Mouse (Mus musculus): Measurements from ENCODE around the gene Arnt2.
A peak's percentile ranks its signal among the peaks of the same experiment; 100 is the strongest.

Gene Arnt2

DNA sequence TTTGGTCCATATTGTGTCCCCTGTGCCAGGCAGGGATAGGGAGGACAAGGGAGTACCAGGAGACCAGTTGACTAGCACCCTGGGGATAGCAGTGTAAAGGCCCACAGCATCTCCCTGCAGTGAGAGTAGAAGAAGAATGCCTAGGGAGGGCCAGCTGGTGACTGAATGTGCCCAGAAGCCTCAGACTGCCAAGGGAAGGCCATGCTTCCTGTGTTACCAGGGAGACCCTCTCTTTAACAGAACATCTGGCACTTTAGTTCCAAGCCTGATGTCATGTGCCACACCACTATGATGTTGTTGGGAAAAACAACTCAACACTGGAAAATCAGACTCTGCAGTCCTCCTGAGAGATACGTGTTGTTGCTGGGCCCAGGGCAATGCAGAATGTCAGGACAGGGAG lies 12.7 kb downstream of the Arnt2 start:
- DNase-seq (ENCODE audit: low spot score in 2 of 2) = no peak

- no peak for DNase-seq (ENCODE audit: low spot score in 2 of 2)
Measured at GRCm38 (mm10) chr7:84396581-84396980, 13.4 kb downstream of the Arnt2 start.

DNA sequence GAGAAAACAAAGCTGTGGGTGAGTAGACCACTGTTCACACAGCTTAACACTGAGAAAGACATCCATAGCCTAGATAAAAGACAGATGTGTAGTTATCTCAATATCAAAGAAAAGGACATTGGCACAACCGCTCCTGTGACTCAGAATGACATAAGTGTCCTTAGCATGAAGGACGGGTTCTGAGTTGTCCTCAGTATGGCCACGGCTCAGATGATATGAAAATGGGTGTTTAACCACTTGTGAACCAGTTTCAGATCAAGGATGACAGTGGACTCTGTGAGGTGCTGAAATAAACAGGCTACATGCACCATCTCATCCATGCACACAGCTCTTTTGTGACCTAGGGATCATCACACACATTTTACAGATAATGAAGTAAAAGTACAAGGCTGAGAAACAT lies 22.1 kb downstream of the Arnt2 start:
- no peak for DNase-seq (ENCODE audit: low spot score in 2 of 2)

DNA sequence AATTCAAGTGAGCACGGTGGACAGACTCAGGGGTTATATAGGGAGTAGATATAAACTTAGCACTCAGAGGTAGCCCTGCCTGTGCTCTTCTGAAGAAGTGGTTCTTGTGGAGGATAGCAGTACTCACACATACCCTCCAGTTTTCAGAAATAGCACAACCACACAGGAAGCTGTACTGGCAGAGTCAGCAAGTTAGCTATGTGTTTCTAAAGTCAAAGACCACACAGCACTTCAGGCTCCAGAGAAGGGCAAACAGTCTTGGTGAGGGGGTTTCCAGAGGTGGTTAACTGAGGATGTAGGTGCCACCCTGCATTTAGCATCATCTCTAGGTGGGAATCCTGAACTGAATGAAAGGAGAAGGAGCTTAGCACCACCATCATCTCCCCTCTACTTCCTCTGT lies 23.5 kb downstream of the Arnt2 start:
- no peak for DNase-seq (ENCODE audit: low spot score in 2 of 2)

DNA sequence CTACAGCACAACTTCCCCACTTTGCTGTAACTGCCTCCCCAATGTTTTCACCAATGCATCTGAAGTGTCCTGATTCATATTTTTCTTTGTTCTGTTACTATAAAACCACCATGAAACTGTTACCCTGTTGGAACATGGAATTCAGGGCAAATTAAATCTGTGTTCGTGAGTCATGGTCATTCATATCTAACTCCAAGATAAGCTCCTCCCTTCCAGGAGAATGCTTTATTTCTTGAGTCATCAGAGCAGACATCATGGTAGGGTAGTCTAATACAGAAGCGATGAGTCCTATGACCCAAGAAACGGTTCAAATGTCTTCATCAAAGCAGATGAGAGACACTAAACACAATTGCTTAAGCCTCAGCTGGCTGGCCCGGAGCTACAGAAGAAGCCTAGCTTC lies 25.2 kb downstream of the Arnt2 start:
- no peak for DNase-seq (ENCODE audit: low spot score in 2 of 2)

- no peak for DNase-seq (ENCODE audit: low spot score in 2 of 2)
Measured at GRCm38 (mm10) chr7:84384086-84384485, 25.9 kb downstream of the Arnt2 start.

DNA sequence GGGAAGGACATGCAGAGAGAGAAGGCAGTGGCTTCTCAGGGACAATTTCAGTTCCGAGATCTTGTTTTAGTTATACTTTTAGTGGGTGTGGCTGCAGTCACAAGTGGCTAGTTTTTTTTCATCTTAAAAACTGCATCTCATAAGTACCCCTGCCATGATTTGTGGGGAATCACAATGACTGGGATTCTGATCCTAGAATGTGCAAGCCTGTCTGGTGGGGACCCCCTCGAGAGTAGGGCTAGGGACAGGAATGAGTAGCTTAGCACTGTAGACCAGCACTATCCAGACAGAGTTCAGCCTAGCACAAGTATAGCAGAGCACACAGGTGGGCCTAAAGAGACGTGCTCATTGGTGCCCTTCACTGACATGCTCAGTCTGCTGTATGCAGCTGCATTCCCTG lies 27.6 kb downstream of the Arnt2 start:
- DNase-seq (ENCODE audit: low spot score in 2 of 2) = no peak

- DNase-seq (ENCODE audit: low spot score in 2 of 2) = no peak
Measured at GRCm38 (mm10) chr7:84380810-84381209, 29.2 kb downstream of the Arnt2 start.

GRCm38 (mm10) chr7:84377330-84377729 lies 32.6 kb downstream of the Arnt2 start:
- no peak for DNase-seq (ENCODE audit: low spot score in 2 of 2)

DNA sequence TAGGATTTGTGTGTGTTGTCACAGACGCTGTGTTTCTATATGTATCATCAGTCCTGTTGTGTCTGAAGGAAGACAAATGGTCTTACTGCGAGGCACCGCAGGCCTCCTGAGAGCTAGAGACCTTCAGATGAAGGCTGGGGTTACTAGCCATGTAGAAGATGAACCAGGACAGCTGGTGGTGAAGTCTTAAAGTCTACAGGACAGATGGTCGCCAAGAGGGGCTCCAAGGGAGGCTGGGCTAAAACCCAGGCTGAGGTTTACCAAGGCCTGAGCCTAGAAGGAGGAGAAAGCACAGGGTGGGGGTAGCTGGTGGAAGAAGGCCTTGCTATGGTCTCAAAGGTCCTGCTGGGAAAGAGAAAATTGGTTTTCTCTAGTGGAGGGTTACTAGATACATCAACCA lies 36.3 kb downstream of the Arnt2 start:
- no peak for DNase-seq (ENCODE audit: low spot score in 2 of 2)

DNA sequence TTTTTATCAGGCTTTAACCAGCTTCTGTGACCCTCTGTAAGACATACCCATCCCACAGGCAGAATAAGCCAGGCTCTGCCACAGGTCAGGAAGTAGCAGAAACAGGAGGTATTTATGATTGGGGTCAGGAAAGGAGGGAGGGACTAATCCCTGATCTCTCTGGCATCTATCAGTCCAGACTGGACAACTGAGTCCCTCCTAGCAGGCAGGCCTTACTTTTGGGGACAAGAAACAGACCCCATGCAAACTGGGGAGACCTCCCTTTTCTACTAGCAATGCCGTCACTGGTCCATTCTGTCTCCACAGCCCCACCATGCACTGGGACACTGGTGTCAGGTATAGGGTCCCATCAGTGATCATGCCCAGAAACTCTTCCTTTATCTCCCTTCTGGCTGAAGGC lies 37.1 kb downstream of the Arnt2 start:
- DNase-seq (ENCODE audit: low spot score in 2 of 2) = no peak

DNA sequence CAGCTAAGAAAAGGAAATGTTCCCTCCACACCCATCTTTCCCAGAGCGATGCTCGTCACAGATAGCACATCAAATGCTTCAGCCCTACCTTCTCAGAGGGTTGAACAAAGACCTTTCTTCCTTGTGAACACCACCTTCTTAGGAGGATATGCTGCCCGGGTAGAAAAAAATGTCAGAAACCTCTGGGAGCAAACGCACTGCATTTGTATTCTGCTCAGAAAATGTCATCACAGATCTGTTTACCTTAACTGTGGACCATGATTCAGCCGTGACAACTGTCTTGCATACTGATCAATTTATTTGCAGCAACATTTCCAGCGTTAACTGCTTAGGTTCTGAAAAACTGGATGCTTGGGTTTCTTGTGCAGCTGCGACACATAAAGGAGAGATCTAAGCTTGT lies 37.7 kb downstream of the Arnt2 start:
- DNase-seq (ENCODE audit: low spot score in 2 of 2) = no peak

DNA sequence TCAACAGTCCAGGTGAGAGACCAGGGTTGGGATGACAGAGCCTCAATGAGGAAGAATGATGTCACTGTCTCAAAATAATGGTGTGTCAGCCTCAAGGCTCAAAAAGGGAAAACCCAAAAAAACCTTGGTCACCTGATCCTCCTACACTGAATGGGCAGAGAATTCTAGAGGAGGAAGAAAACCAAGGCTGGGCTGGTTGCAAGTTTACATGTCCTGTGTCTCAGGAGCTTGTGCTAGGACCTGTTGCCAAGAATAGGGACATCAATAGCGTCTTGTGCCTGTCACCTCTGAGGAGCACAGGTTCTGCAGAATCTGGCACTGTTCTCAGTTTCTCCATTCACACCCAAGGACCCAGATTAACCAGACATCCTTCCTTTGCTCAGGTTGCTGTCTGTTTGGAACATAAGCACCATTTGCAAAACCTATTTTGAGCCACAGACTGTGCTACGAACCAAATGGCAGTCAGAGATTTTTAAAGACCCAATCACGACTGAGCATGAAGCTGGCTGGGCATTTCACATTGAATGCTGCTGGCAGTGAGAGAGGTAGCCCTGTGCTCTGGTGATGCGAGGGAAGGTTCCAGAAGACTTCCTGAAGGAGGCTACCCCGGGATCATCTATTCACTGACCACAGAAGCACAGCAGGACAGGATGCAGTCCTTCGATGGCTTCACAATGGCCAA lies 38.9 kb downstream of the Arnt2 start:
- DNase-seq (ENCODE audit: low spot score in 2 of 2) = no peak

GRCm38 (mm10) chr7:84366251-84366650 lies 43.7 kb downstream of the Arnt2 start:
- DNase-seq (ENCODE audit: low spot score in 2 of 2) = no peak

DNA sequence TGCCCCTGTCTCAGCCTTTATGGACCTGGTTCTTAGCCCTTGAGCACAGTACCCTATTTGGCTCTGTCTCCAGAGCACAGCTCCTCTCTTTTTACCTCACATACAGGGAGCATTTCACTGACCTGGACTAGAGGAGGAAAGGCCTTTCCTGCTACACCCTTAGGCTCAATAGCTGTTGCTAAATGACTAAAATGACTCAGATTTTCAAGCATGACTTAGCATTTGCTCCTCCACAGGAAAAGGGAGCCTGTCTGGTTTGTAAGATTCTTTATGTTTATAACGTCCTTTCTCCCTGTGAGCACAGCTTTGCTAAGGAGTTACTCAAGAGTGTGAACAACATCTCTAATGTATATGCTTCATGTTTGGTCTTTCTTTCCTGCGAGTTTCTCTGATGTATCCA lies 47.3 kb downstream of the Arnt2 start:
- DNase-seq (ENCODE audit: low spot score in 2 of 2) = no peak

DNA sequence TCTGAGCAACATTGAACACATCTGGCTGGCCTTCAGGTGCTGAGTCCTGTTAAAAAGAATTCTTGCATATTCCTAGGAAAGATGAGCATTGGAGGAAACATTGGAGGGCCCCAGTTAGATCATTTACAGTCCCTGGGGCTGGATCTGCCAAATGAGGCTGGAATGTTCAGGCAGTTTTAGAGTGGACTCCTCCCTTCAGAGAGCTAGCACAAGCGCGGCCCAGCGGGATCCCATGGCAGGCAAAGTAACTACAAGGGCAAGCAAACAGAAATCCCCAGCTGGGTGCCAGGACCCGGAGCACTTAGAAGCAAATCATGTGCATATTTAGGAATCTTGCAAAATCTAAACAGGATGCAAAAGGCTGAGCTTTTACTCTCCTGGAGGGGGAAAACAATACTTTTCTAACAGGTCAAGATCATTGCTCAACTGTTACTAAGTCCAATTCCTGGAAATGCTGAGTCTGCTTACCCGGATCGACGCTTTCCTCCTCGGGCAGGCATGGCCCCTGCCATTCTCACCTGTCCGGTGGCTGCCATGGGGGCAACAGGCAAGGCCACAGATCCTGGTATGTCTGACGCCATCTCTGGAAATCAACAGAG lies 48.8 kb downstream of the Arnt2 start:
- DNase-seq (ENCODE audit: low spot score in 2 of 2) = no peak

DNA sequence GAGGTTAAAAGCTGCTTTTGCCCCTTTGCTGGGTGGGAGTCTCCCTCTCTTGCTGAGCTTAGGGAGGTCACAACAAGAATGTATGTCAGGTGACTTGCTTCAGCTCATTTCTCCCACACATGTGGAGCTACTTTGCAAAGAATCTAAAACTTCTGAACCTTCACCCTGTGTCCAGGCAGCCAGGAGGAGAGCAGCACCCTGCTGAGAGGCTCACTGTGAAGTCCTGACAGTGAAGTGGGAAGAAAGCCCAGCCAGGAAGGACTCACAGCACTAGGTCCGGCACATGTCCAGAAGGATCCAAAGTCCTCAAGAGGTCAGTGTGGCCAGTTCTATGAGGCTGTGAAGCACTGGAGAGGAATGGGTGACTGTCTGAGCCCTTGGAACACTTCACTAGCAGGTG lies 51.5 kb downstream of the Arnt2 start:
- DNase-seq (ENCODE audit: low spot score in 2 of 2) = no peak

DNA sequence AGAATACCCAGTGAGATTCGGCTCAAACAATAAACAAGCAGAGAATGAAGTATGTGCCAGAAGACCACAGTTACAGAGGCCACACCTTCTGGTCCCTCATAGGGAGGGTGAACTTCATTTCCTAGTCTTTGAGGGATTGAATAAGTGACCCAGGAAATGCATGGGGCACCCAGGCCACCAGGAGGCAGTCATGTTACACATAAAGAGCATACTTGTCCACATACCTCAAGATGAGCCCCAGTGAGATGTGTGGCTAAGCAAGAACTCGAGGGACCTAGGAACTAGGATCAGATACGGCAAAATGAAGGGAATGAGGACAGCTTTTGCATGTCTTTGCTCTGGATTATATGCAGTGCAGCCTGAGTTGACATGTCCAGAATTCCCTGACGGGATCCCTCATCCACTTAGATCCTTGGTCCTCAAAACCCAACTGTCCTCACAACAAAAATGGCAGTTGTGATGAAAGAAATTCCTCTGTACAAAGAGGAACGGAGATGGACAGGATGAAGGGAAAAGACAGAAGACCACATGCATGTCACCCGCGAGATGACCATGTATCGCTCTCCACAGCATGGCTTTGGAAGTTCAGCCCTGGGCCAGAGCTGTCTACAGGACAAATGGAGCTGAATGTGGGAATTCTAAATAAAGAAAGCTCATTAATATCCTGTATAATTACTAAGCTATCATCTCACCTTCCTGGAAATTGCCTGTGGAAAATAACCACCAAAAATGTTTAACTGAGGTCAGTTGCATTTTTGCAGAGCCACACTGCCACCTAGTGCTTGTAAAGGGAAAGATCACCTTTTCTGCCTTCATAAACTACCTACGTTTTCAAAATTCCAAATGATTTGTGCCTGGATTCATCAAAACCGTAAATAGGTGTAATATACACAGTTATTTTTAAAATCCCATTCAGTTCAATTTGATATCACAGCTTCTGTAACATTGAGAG lies 54.1 kb downstream of the Arnt2 start:
- peak; percentile 52 to 62 for DNase-seq (ENCODE audit: low spot score in 2 of 2)

GRCm38 (mm10) chr7:84354890-84355289 lies 55.1 kb downstream of the Arnt2 start:
- DNase-seq (ENCODE audit: low spot score in 2 of 2) = no peak

- no peak for DNase-seq (ENCODE audit: low spot score in 2 of 2)
Measured at GRCm38 (mm10) chr7:84350529-84350928, 59.4 kb downstream of the Arnt2 start.

GRCm38 (mm10) chr7:84349976-84350375 lies 60.0 kb downstream of the Arnt2 start:
- DNase-seq (ENCODE audit: low spot score in 2 of 2) = no peak

DNA sequence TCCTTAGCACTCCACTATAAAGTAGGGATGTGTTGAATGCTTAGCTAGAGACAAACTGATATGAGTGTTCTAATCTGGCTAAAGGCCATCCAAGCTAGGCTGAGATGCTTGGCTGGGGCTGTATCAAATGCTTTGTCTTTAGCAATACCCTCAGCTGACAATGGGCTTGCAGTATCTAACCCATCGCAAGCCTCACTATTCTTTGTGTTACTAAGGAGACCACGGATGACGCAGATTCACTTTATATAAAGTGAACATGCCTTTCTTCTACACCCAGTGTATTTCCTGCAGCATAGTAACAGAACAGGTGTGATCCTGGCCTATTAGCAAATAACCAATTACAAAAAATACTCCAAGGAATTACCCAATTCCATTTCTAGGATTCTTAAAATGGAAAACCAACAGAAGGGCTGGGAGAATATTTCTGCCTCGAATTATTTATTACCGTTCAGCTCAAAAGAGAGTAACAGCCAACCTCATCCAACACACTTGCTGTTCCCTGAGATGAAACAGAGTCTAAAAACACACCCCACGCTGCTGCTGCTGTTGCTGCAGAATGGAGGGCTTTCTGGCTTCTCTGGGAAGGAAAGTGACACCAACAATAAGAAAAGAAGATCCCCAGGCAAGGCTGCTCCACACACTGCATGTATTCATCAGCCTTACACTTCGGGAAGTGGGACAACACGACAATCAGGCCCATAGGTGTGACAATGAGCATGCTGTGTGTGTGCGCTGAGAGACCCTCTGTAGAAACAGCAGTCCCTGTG lies 61.6 kb downstream of the Arnt2 start:
- DNase-seq (ENCODE audit: low spot score in 2 of 2) = no peak

Data from frontal cortex, postnatal 10 days (tissue).